Mouse (Mus musculus) myocyte (in vitro differentiated cells): ENCODE data around the gene Gng7.

Experiments
- MYOG ChIP-seq, 3 experiments: IDR thresholded peaks; one replicate each; pipeline ENCODE4 v1.6.1; 2011; ENCODE audit warnings: control low read depth in 2 of 3, low read depth in 2 of 3, mild to moderate bottlenecking in 2 of 3; ENCODE audit not compliant: insufficient read length in 2 of 3, control insufficient read depth in 1 of 3, insufficient read depth in 1 of 3
- TCF3 ChIP-seq: IDR thresholded peaks from one replicate; pipeline ENCODE4 v1.6.1; 2011; ENCODE audit warnings: low read depth, control low read depth; ENCODE audit not compliant: insufficient read length

- TF ChIP-seq MYOG (IDR thresholded peaks at IDR 0.05; ENCODE audit: control insufficient read depth in 1 of 3, insufficient read depth in 1 of 3, insufficient read length in 2 of 3, low read depth in 2 of 3) (peak in 1 of 3 experiments; percentile 38), TCF3 (no peak)
These were observed 24.3 kb downstream of the Gng7 start for GRCm38 (mm10) chr10:80990406-80990805.
